Mouse (Mus musculus) hindbrain, embryonic 13.5 days (tissue): ENCODE data around the gene Slc25a35. TPM values are rescaled to one million over a fixed set of nuclear protein-coding genes. Genes with fewer than 3 reads are reported as not detected.
"Not testable (repeated sequence)": the region's sequence is repeated elsewhere in the genome, so short reads cannot be mapped to it uniquely, and the experiment has no call there.

ENCODE experiments used
- ATAC-seq: fragments of 200-750 bp; cut with Nextera tagmentation; 2 replicates; pipeline ENCODE4 v1.8.0; 2017; ENCODE audit warnings: moderate TSS enrichment; ENCODE audit not compliant: low FRiP score
- H3K27ac ChIP-seq: fragments of 300-500 bp; sonication (generic); 2 replicates; pipeline ENCODE4 v1.5.1; 2015; ENCODE audit warnings: inconsistent platforms, mild to moderate bottlenecking, moderate library complexity
- H3K27me3 ChIP-seq: fragments of 300-500 bp; sonication (generic); 2 replicates; pipeline ENCODE4 v1.6.1; 2015; ENCODE audit warnings: mild to moderate bottlenecking, inconsistent platforms
- H3K36me3 ChIP-seq: fragments of 300-500 bp; sonication (generic); 2 replicates; pipeline ENCODE4 v1.6.1; 2015; ENCODE audit warnings: mild to moderate bottlenecking, inconsistent platforms
- H3K4me1 ChIP-seq: fragments of 300-500 bp; sonication (generic); replicated peaks from 2 replicates; pipeline ENCODE4 v1.6.1; 2015; ENCODE audit warnings: inconsistent platforms
- H3K4me2 ChIP-seq: fragments of 300-500 bp; sonication (generic); 2 replicates; pipeline ENCODE4 v1.6.1; 2015; ENCODE audit warnings: inconsistent platforms, mild to moderate bottlenecking, moderate library complexity
- H3K4me3 ChIP-seq: fragments of 300-500 bp; sonication (generic); 2 replicates; pipeline ENCODE4 v1.5.1; 2015; ENCODE audit warnings: mild to moderate bottlenecking, inconsistent platforms
- H3K9ac ChIP-seq: fragments of 300-500 bp; sonication (generic); 2 replicates; pipeline ENCODE4 v1.6.1; 2015; ENCODE audit warnings: mild to moderate bottlenecking, inconsistent platforms
- H3K9me3 ChIP-seq: fragments of 300-500 bp; sonication (generic); 2 replicates; pipeline ENCODE4 v1.6.1; 2016; ENCODE audit warnings: inconsistent platforms
- WGBS: fragments of 180-500 bp; shearing (Covaris S2); methylation state at CpG from one replicate; pipeline ENCODE4 v1.1.7; 2015; 5-methylcytosine and 5-hydroxymethylcytosine counted together
- microRNA-seq: library from miRNA; unstranded; fragments of <30 nt; microRNA quantifications from one replicate; pipeline ENCODE4, GENCODE M21; 2016
- polyA plus RNA-seq: library from polyadenylated mRNA; unstranded; fragments of >200 nt; fragmentation: Nextera tagmentation; extraction: Ambion mirVana; gene quantifications from 2 replicates; pipeline ENCODE4 v1.2.1, GENCODE M21; 2015

Gene Slc25a35
- polyA plus RNA-seq, 1 experiment from 2014 or later = 1.5 TPM

DNA sequence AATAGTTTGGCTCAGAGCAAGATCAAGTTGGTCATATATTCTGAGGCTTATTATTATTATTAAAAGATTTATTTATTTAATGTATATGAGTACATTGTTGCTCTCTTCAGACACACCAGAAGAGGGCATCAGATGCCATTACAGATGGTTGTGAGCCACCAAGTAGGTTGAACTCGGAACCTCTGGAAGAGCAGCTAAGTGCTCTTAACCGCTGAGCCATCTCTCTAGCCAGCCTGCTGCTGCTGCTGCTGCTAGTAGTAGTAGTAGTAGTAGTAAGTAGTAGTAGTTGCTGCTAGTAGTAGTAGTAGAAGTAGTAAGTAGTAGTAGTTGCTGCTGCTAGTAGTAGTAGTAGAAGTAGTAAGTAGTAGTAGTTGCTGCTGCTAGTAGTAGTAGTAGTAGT lies 43.5 kb downstream of the Slc25a35 start:
- Histone ChIP-seq H3K4me1 (peaks cover 31% of the 10 kb centered on the region), H3K27ac (peak overlapping the region; percentile 95), H3K4me3 (peak overlapping the region; percentile 50), H3K4me2 (peak overlapping the region; percentile 71)
- not testable (repeated sequence) for ATAC-seq, H3K27me3 ChIP-seq, H3K36me3 ChIP-seq, H3K9ac ChIP-seq, H3K9me3 ChIP-seq
- 63% methylated on average over 2 of the region's 2 CpGs for WGBS

DNA sequence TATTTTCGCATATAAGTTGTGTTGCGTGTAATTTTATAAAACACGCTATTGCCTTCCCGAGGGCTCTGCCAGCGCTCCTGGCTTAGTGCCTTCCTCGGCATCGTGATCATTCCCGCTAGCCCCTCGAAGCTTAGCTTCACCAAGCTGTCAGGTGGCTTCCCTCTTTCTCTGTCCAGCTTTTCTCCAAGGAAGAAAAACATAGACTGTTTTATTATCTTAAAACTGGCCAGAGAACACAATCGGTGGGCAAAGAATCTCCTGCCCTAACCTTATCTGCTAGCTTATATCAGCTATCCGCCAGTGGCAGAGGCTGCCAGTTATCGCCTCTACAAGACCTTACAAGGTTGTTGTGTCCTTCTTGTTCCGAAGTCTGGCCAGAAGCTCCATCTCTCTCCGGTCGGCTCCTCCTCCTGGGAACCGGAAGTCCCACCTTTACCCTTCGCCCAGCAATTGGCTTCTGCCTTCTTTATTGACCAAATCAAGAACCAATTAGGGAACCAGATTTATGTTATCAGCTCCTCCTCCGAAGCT lies 44.2 kb downstream of the Slc25a35 start:
- peak; percentile 67 for ATAC-seq

DNA sequence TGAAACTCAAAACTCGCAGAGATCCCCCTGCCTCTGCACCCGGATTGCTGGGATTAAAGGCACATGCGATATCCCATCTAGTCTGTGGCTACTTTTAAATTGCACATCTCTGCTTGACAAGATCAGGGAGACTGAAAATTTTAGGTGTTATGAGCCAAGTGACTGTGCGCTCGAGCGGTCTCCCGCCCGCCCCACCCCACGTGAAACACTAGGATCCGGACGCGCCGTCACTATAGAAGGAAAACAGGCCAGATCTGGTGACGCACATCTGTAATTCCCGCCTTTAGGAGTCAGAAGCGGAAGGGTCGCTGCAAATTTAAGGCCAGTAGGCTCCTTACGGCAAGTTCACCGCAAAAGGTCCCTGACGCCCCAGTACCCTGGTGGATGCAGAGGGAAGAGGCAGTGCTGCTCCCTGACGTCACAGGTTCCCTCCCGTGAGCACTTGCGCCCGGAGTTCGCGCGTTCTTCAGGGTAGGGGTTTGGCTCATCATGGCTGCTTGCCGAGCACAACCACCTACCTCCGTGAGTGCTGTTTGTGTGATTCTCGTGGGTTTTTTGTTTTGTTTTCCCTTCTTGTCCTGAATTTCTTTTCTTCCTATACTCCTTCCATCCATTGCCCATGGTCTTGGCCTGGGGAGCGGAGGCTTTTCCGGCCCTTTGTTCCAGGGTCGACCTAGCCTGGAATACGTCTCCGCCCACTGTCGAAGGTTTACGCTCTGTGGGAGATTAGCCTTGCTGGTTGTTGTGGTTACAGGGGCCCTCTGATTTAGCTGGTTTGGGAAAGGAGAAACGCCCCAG lies 47.9 kb downstream of the Slc25a35 start, which contains the start of gene Ctc1:
Gene Ctc1 (plus strand): TSS at position 268 of the 798 bp plus-strand sequence.
- Histone ChIP-seq H3K36me3 (peaks cover under 1% of the 10 kb centered on the region), H3K9me3 (no peaks in the 10 kb centered on the region)

More for the DNA sequence above, 44.2 kb downstream of the Slc25a35 start:
- H3K9ac ChIP-seq = peak overlapping the region; percentile 75
- H3K9me3 ChIP-seq = no peaks in the 10 kb centered on the region
- H3K4me1 ChIP-seq = peaks cover 36% of the 10 kb centered on the region
- H3K4me2 ChIP-seq = peak overlapping the region; percentile 71
- WGBS = 1% methylated on average over 18 of the region's 18 CpGs
- peak overlapping the region; percentile 50 for H3K4me3 ChIP-seq
- no peaks in the 10 kb centered on the region for H3K36me3 ChIP-seq
- H3K27ac ChIP-seq = peak overlapping the region; percentile 95
- H3K27me3 ChIP-seq = no peaks in the 10 kb centered on the region

DNA sequence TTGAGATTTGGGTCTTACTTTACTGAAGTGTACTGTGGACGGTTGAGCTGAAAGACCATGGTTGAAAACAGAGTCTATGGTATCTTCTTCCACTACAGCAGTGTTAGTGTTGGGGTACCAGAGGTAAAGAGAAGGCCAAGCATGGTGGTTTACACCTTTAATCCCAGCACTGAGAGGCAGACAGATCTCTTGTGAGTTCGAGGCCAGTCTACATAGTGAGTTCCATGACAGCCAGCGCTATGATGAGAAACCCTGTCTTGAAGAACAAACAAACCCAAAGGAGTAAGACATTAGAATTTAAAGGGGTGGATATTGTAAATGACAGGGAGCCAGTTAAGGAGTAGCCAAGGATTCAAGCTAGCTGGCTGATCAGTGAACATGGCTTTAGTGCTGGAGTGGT lies 48.8 kb downstream of the Slc25a35 start:
- H3K27me3 ChIP-seq = no peaks in the 10 kb centered on the region
- peak overlapping the region; percentile 91 for H3K27ac ChIP-seq
- no peak for ATAC-seq
- H3K4me1 ChIP-seq = peaks cover 20% of the 10 kb centered on the region
- H3K9ac ChIP-seq = peak overlapping the region; percentile 85
- WGBS = 71% methylated on average over 3 of the region's 3 CpGs
- peaks cover 10% of the 10 kb centered on the region for H3K36me3 ChIP-seq
- peak overlapping the region; percentile 68 for H3K4me2 ChIP-seq
- H3K4me3 ChIP-seq = peak overlapping the region; percentile 73
- no peaks in the 10 kb centered on the region for H3K9me3 ChIP-seq

More for the DNA sequence above, 47.9 kb downstream of the Slc25a35 start, which contains the start of gene Ctc1:
- H3K4me1 ChIP-seq = peaks cover 29% of the 10 kb centered on the region
- peak within 1 kb of the TSS; percentile 68 for H3K4me2 ChIP-seq
- WGBS = 4% methylated on average over 38 of the region's 38 CpGs
- ATAC-seq = peak; percentile 93
- peak within 1 kb of the TSS; percentile 85 for H3K9ac ChIP-seq
- peak within 1 kb of the TSS; percentile 91 for H3K27ac ChIP-seq
- peak within 1 kb of the TSS; percentile 73 for H3K4me3 ChIP-seq
- no peaks in the 10 kb centered on the region for H3K27me3 ChIP-seq

DNA sequence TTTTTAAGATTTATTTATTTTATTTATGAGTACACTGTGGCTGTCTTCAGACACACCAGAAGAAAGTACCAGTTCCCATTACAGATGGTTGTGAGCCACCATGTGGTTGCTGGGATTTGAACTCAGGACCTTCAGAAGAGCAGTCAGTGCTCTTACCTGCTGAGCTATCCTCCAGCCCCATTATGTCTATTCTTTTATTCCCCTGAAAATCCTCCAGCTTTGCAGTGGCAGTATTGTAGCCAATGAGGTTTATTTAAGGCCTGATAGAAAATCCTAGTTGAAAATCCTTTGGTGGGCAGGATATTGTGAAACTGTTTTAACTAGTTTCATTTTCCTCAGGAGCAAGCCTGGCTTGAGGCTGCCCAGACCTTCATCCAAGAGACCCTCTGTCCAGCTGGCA lies 52.8 kb downstream of the Slc25a35 start:
- Histone ChIP-seq H3K4me2 (no peak overlapping the region), H3K9me3 (no peaks in the 10 kb centered on the region), H3K4me1 (peaks cover 11% of the 10 kb centered on the region), H3K4me3 (no peak overlapping the region), H3K36me3 (peaks cover 48% of the 10 kb centered on the region), H3K27ac (no peak overlapping the region), H3K9ac (no peak overlapping the region), H3K27me3 (no peaks in the 10 kb centered on the region)
- ATAC-seq = no peak

Small RNA genes lying within 50 kb of the gene (microRNA-seq; reads per million reads assigned to microRNA genes)
- gene Mir3062 = 9.8 reads per million, percentile 23 among the genes with 10 or more reads in this experiment

Other genes with a start within 250 kb of the Slc25a35 start
- gene Ndel1, start 96.3 kb upstream of the Slc25a35 start, polyA plus RNA-seq = 90.8 and 92.6 TPM in 2 replicates
- gene Rnf222, start 79.6 kb upstream of the Slc25a35 start, polyA plus RNA-seq = 0.09 TPM in 1 of 2 replicates, not detected in the other
- 684 and 691 TPM in 2 replicates for gene Rpl26, start 66.5 kb upstream of the Slc25a35 start, polyA plus RNA-seq
- 0.60 and 0.84 TPM in 2 replicates for gene Odf4, start 41.0 kb upstream of the Slc25a35 start, polyA plus RNA-seq
- 14.3 and 16.2 TPM in 2 replicates for gene Arhgef15, start 10.7 kb upstream of the Slc25a35 start, polyA plus RNA-seq
- 24.7 and 26.7 TPM in 2 replicates for gene Rangrf, start 7.1 kb downstream of the Slc25a35 start, polyA plus RNA-seq
- 19.1 and 20.4 TPM in 2 replicates for gene Pfas, start 40.3 kb downstream of the Slc25a35 start, polyA plus RNA-seq
- 49.4 and 49.9 TPM in 2 replicates for gene Ctc1, start 47.8 kb downstream of the Slc25a35 start, polyA plus RNA-seq
- gene Aurkb, start 77.5 kb downstream of the Slc25a35 start, polyA plus RNA-seq = 31.7 and 34.2 TPM in 2 replicates
- gene Borcs6, start 91.6 kb downstream of the Slc25a35 start, polyA plus RNA-seq = 13.4 and 15.2 TPM in 2 replicates
- 28.7 and 41.0 TPM in 2 replicates for gene Tmem107, start 102.7 kb downstream of the Slc25a35 start, polyA plus RNA-seq
- 217 and 227 TPM in 2 replicates for gene Vamp2, start 120.4 kb downstream of the Slc25a35 start, polyA plus RNA-seq
- 7.4 and 9.4 TPM in 2 replicates for gene Per1, start 127.1 kb downstream of the Slc25a35 start, polyA plus RNA-seq
- 0.26 and 0.35 TPM in 2 replicates for gene Hes7, start 152.3 kb downstream of the Slc25a35 start, polyA plus RNA-seq
- gene 9130213A22Rik, start 154.5 kb downstream of the Slc25a35 start, polyA plus RNA-seq = 0.13 and 0.25 TPM in 2 replicates
- gene Aloxe3, start 157.8 kb downstream of the Slc25a35 start, polyA plus RNA-seq = 0.71 and 1.3 TPM in 2 replicates
- 0.29 and 0.31 TPM in 2 replicates for gene Alox12b, start 188.9 kb downstream of the Slc25a35 start, polyA plus RNA-seq
- 0.12 and 0.16 TPM in 2 replicates for gene Alox8, start 229.7 kb downstream of the Slc25a35 start, polyA plus RNA-seq